Mouse (Mus musculus) MEL (cell line): ENCODE data around the gene Tfdp2. TPM values are rescaled to one million over a fixed set of nuclear protein-coding genes. Genes with fewer than 3 reads are reported as not detected.

Source experiments
- DNase-seq: peaks from one replicate; pipeline ENCODE4 v3.0.0; 2011; ENCODE audit warnings: low read depth, low spot score
- H3K27ac ChIP-seq: 2 replicates; pipeline ENCODE4 v1.5.1; 2012; ENCODE audit warnings: low read depth, mild to moderate bottlenecking, control low read depth, low read length, moderate library complexity; ENCODE audit not compliant: control insufficient read depth
- H3K27me3 ChIP-seq, 2 experiments: fragments of 150-350 bp in 1 of 2; sonication (generic) in 1 of 2; 2 replicates each; pipeline ENCODE4 v1.6.1; 2012; ENCODE audit warnings: low read length in 2 of 2, mild to moderate bottlenecking in 2 of 2, improper control_type of control experiment in 1 of 2, moderate library complexity in 1 of 2; ENCODE audit not compliant: insufficient read depth in 2 of 2, control insufficient read depth in 1 of 2
- H3K36me3 ChIP-seq, 2 experiments: 2 replicates each; pipeline ENCODE4 v1.6.1; 2012 to 2014; ENCODE audit warnings: low read length in 2 of 2, improper control_type of control experiment in 1 of 2, inconsistent platforms in 1 of 2, mild to moderate bottlenecking in 1 of 2; ENCODE audit not compliant: insufficient read depth in 2 of 2, control insufficient read depth in 1 of 2
- H3K4me1 ChIP-seq, 2 experiments: fragments of 150-350 bp in 1 of 2; sonication (generic) in 1 of 2; 2 replicates each; pipeline ENCODE4 v1.6.1; 2012; ENCODE audit warnings: low read length in 2 of 2, improper control_type of control experiment in 1 of 2, mild to moderate bottlenecking in 1 of 2; ENCODE audit not compliant: insufficient read depth in 2 of 2, control insufficient read depth in 1 of 2
- H3K4me3 ChIP-seq, 2 experiments: fragments of 150-350 bp in 1 of 2; sonication (generic) in 1 of 2; 2 replicates each; pipeline ENCODE4 v1.5.1; 2012; ENCODE audit warnings: low read depth in 2 of 2, low read length in 2 of 2, mild to moderate bottlenecking in 2 of 2, moderate library complexity in 2 of 2, control low read depth in 1 of 2, improper control_type of control experiment in 1 of 2; ENCODE audit not compliant: control insufficient read depth in 1 of 2, insufficient read depth in 1 of 2
- H3K79me2 ChIP-seq: 2 replicates; pipeline ENCODE4 v1.6.1; 2012; ENCODE audit warnings: mild to moderate bottlenecking, low read length, moderate library complexity; ENCODE audit not compliant: control insufficient read depth, poor library complexity, insufficient read depth
- H3K9ac ChIP-seq: 2 replicates; pipeline ENCODE4 v1.6.1; 2012; ENCODE audit warnings: low read depth, mild to moderate bottlenecking, control low read depth, low read length, moderate library complexity; ENCODE audit not compliant: control insufficient read depth, poor library complexity, severe bottlenecking
- H3K9me3 ChIP-seq: fragments of 150-350 bp; sonication (generic); replicated peaks from 2 replicates; pipeline ENCODE4 v1.6.1; 2012; ENCODE audit warnings: mild to moderate bottlenecking, low read length, improper control_type of control experiment, moderate library complexity; ENCODE audit not compliant: insufficient read depth
- BHLHE40 ChIP-seq: IDR thresholded peaks from 2 replicates; pipeline ENCODE4 v1.6.1; 2012; ENCODE audit warnings: low read depth, mild to moderate bottlenecking, inconsistent platforms, low read length, improper control_type of control experiment, borderline replicate concordance
- CHD2 ChIP-seq: IDR thresholded peaks from 2 replicates; pipeline ENCODE4 v1.6.1; 2011; ENCODE audit warnings: low read length, improper control_type of control experiment
- CTCF ChIP-seq, 3 experiments: IDR thresholded peaks in 2 of 3; conservative IDR thresholded peaks in 1 of 3; 2 replicates each; pipeline ENCODE4 v1.5.1; 2011 to 2012; ENCODE audit warnings: low read length in 3 of 3, low read depth in 2 of 3, mild to moderate bottlenecking in 2 of 3, improper control_type of control experiment in 1 of 3, inconsistent platforms in 1 of 3, mixed read lengths in 1 of 3, moderate library complexity in 1 of 3; ENCODE audit not compliant: control insufficient read depth in 1 of 3, insufficient read depth in 1 of 3, poor library complexity in 1 of 3, severe bottlenecking in 1 of 3
- E2F4 ChIP-seq: IDR thresholded peaks from 2 replicates; pipeline ENCODE4 v1.6.1; 2011; ENCODE audit warnings: low read depth, low read length, improper control_type of control experiment, borderline replicate concordance
- ELF1 ChIP-seq: IDR thresholded peaks from 2 replicates; pipeline ENCODE4 v1.6.1; 2014; ENCODE audit warnings: low read depth, mild to moderate bottlenecking, inconsistent platforms, low read length, improper control_type of control experiment, moderate library complexity
- ETS1 ChIP-seq: IDR thresholded peaks from 2 replicates; pipeline ENCODE4 v1.6.1; 2012; ENCODE audit warnings: low read depth, mild to moderate bottlenecking, inconsistent platforms, low read length, improper control_type of control experiment, moderate library complexity
- GATA1 ChIP-seq: IDR thresholded peaks from 2 replicates; pipeline ENCODE4 v1.6.1; 2011; ENCODE audit warnings: low read depth, low read length, improper control_type of control experiment
- JUND ChIP-seq: IDR thresholded peaks from 2 replicates; pipeline ENCODE4 v1.6.1; 2011; ENCODE audit warnings: low read depth, mild to moderate bottlenecking, improper control_type of control experiment, low read length
- MEF2A ChIP-seq: IDR thresholded peaks from 2 replicates; pipeline ENCODE4 v1.6.1; 2014; ENCODE audit warnings: low read depth, mild to moderate bottlenecking, inconsistent platforms, low read length, improper control_type of control experiment; ENCODE audit not compliant: poor library complexity, insufficient replicate concordance, severe bottlenecking; ENCODE audit errors: extremely low read depth
- MXI1 ChIP-seq: IDR thresholded peaks from 2 replicates; pipeline ENCODE4 v1.6.1; 2011; ENCODE audit warnings: mild to moderate bottlenecking, low read depth, low read length, improper control_type of control experiment
- MYC ChIP-seq: IDR thresholded peaks from 2 replicates; pipeline ENCODE4 v1.6.1; 2011; ENCODE audit warnings: low read depth, mild to moderate bottlenecking, low read length, improper control_type of control experiment, moderate library complexity
- NELFE ChIP-seq: IDR thresholded peaks from 2 replicates; pipeline ENCODE4 v1.6.1; 2011; ENCODE audit warnings: low read depth, low read length, improper control_type of control experiment
- POLR2AphosphoS2 ChIP-seq: IDR thresholded peaks from 2 replicates; pipeline ENCODE4 v1.6.1; 2011; ENCODE audit warnings: low read length, improper control_type of control experiment
- RCOR1 ChIP-seq: IDR thresholded peaks from 2 replicates; pipeline ENCODE4 v1.6.1; 2012; ENCODE audit warnings: low read depth, mild to moderate bottlenecking, inconsistent platforms, low read length, improper control_type of control experiment
- SIN3A ChIP-seq: IDR thresholded peaks from 2 replicates; pipeline ENCODE4 v1.6.1; 2012; ENCODE audit warnings: low read length, improper control_type of control experiment, inconsistent platforms
- SMC3 ChIP-seq: IDR thresholded peaks from 2 replicates; pipeline ENCODE4 v1.6.1; 2011; ENCODE audit warnings: low read depth, low read length, improper control_type of control experiment
- TBP ChIP-seq: IDR thresholded peaks from 2 replicates; pipeline ENCODE4 v1.8.0; 2011; ENCODE audit warnings: low read depth, low read length, improper control_type of control experiment
- UBTF ChIP-seq: IDR thresholded peaks from 2 replicates; pipeline ENCODE4 v1.6.1; 2012; ENCODE audit warnings: low read depth, mild to moderate bottlenecking, inconsistent platforms, low read length, improper control_type of control experiment, moderate library complexity, borderline replicate concordance; ENCODE audit not compliant: insufficient read depth
- ZC3H11A ChIP-seq: IDR thresholded peaks from 2 replicates; pipeline ENCODE4 v1.6.1; 2012; ENCODE audit warnings: low read depth, mild to moderate bottlenecking, inconsistent platforms, low read length, improper control_type of control experiment
- ZNF384 ChIP-seq: IDR thresholded peaks from 2 replicates; pipeline ENCODE4 v1.6.1; 2012; ENCODE audit warnings: low read depth, mild to moderate bottlenecking, inconsistent platforms, low read length, improper control_type of control experiment
- polyA plus RNA-seq, 2 experiments: library from polyadenylated mRNA; stranded (reverse) in 1 of 2; unstranded in 1 of 2; fragments of >175 nt in 1 of 2; fragments of >200 nt in 1 of 2; gene quantifications; 2 replicates each; pipeline versions ENCODE4 v1.2.1 to v1.2.4; 2012; ENCODE audit warnings: low replicate concordance in 2 of 2, low read depth in 1 of 2; ENCODE audit not compliant: insufficient read length in 2 of 2, insufficient read depth in 1 of 2, missing spikeins in 1 of 2
- total RNA-seq: library from RNA; depleted of rRNA; stranded (reverse); fragments of 300-350 nt; gene quantifications from 2 replicates; pipeline ENCODE4 v1.2.3, GENCODE M21; 2012; rRNA removed

Tfdp2 gene
- total and polyA plus RNA-seq, 3 experiments, result 7.7 to 15.4 TPM; not detected in 1

GRCm38 (mm10) chr9:96369654-96370384, 173.7 kb downstream of the Tfdp2 start:
- H3K4me1 ChIP-seq, result peaks cover 3 to 5% of the 10 kb centered on the region in 2 experiments; a peak in 2 of 4 replicates
- no peaks in the 10 kb centered on the region for H3K79me2 ChIP-seq
- H3K36me3 ChIP-seq, result peaks cover 0 to 3% of the 10 kb centered on the region in 2 experiments; a peak in 2 of 4 replicates
- no peak overlapping the region for H3K9ac ChIP-seq
- no peak for DNase-seq
- no peaks in the 10 kb centered on the region for H3K9me3 ChIP-seq
- H3K27me3 ChIP-seq, result no peaks in the 10 kb centered on the region; a peak in 1 of 4 replicates
- TF ChIP-seq JUND, result no peak
- TF ChIP-seq ZNF384, result no peak
- TF ChIP-seq POLR2AphosphoS2, result no peak
- TF ChIP-seq ETS1, result no peak
- TF ChIP-seq MXI1, result no peak
- no peak for TF ChIP-seq TBP
- no peak for TF ChIP-seq NELFE
- no peak for TF ChIP-seq MEF2A
- TF ChIP-seq GATA1, result no peak
- no peak for TF ChIP-seq CTCF (IDR thresholded peaks at IDR 0.05 in 2 of 3, conservative IDR thresholded peaks at IDR 0.05 in 1 of 3; ENCODE audit: control insufficient read depth in 1 of 3, insufficient read depth in 1 of 3, low read depth in 2 of 3, low read length in 3 of 3, poor library complexity in 1 of 3, severe bottlenecking in 1 of 3)
- TF ChIP-seq UBTF, result no peak
- TF ChIP-seq MYC, result no peak
- no peak for TF ChIP-seq ZC3H11A
- TF ChIP-seq E2F4, result no peak
- no peak overlapping the region for H3K4me3 ChIP-seq
- no peak overlapping the region for H3K27ac ChIP-seq

GRCm38 (mm10) chr9:96371075-96371474, 175.0 kb downstream of the Tfdp2 start:
- Histone ChIP-seq H3K27ac (no peak overlapping the region), H3K9ac (no peak overlapping the region), H3K79me2 (no peaks in the 10 kb centered on the region), H3K27me3 (no peaks in the 10 kb centered on the region; a peak in 1 of 4 replicates), H3K9me3 (no peaks in the 10 kb centered on the region), H3K4me3 (no peak overlapping the region), H3K36me3 (peaks cover 0 to 3% of the 10 kb centered on the region in 2 experiments; a peak in 2 of 4 replicates), H3K4me1 (peaks cover 3 to 5% of the 10 kb centered on the region in 2 experiments; a peak in 2 of 4 replicates)
- DNase-seq, result no peak
- TF ChIP-seq ELF1, result no peak
- TF ChIP-seq CHD2, result no peak
- TF ChIP-seq POLR2AphosphoS2, result no peak
- TF ChIP-seq NELFE, result no peak
- no peak for TF ChIP-seq SMC3
- TF ChIP-seq ZC3H11A, result no peak
- no peak for TF ChIP-seq RCOR1
- no peak for TF ChIP-seq SIN3A
- no peak for TF ChIP-seq BHLHE40

Other genes starting within 250 kb of the Tfdp2 start
- 7.0 and 7.6 TPM in 2 replicates for gene Xrn1, start 241.5 kb upstream of the Tfdp2 start, total RNA-seq
- gene Xrn1, start 241.5 kb upstream of the Tfdp2 start, polyA plus RNA-seq, result 1 to 10 TPM in 1 of 2 experiments, not detected in 1; 8.3 TPM
- gene Gk5, start 76.9 kb upstream of the Tfdp2 start, total RNA-seq, result 4.0 and 4.1 TPM in 2 replicates
- gene Gk5, start 76.9 kb upstream of the Tfdp2 start, polyA plus RNA-seq, result 1 to 10 TPM in 1 of 2 experiments, not detected in 1; 6.2 TPM
- 57.8 TPM in 2 replicates for gene Atp1b3, start 168.2 kb downstream of the Tfdp2 start, total RNA-seq
- gene Atp1b3, start 168.2 kb downstream of the Tfdp2 start, polyA plus RNA-seq, result 10 to 100 TPM in 1 of 2 experiments, not detected in 1; 70.6 TPM